Mouse (Mus musculus) left cerebral cortex, postnatal 14 days (tissue): ENCODE results near the gene Rxra. TPM values are rescaled to one million over a fixed set of nuclear protein-coding genes. Genes with fewer than 3 reads are reported as not detected.

Source experiments
- DNase-seq, 2 experiments: peaks; one replicate each; pipeline ENCODE4 v3.0.0; 2021 to 2022; ENCODE audit warnings: low spot score in 2 of 2, mixed read lengths in 1 of 2
- intact Hi-C: fragments of 180-260 bp; cut with DNase I; formaldehyde crosslinking; loops from one replicate; pipeline ENCODE4 v1.15.1; 2025
- long read RNA-seq, 2 experiments: library from polyadenylated mRNA; stranded (forward); transcript quantifications; one replicate each; pipeline ENCODE4 v2.0.0; 2021
- total RNA-seq, 2 experiments: library from RNA; stranded (reverse); gene quantifications; 2 replicates each; pipeline ENCODE4 v1.2.3; 2021

Gene Rxra
- 10 to 100 TPM; 15.6 to 16.2 TPM for total RNA-seq
- long read RNA-seq, experiment 1, full-length matches to known transcripts: 3 of 10 reads
- long read RNA-seq, experiment 1, partial matches to known transcripts: 1 of 10 reads
- long read RNA-seq, experiment 1, other reads (novel, unspliced or antisense): 6 of 10 reads
- long read RNA-seq, experiment 2, partial matches to known transcripts: 1 of 6 reads
- long read RNA-seq, experiment 2, other reads (novel, unspliced or antisense): 5 of 6 reads

DNA sequence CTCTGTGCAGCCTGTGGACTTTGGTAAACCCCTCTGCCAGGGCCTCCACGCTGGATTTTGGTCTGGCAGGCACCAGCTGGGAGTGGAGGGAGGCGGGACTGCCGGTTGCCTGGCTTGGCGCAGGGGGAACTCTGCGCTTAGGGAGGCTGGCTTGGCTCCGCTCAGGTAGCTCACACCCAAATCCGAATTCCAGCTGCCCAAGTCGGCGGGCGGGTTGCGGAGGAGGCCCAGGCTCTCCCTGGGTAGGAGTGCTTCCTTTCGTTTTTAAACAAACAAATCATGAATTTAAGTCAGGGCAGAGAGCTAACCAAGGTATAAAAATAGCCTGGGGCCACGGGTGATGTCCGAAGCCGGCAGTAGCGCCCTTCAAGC is at the start of gene Rxra:
TSS of gene Rxra (plus strand) at position 335 of the 372 bp plus-strand sequence.
- no peak for DNase-seq
- intact Hi-C loops: loop anchor here (5.0 kb wide), 2 partner anchors 74 to 86 kb away; no protein-coding TSS in a partner anchor

DNA sequence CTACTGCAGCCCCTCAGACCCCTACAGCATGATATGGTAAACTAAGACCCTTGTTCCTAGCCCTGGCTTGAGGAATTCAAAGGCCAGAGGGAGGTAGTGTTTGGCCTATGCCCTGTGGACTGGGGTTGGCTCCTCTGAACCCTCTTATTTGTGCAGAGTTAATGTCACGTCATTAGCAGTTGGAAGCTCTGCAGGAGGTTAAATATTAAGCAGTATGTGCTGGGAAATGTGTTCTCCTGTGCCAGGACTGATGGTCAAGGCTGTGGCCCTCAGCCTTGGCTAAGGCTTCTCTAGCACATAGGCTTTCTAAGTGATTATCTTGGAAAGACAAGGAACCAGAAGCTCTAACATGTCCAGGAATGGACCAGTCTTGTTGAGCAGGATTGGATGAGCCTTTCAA is 49.6 kb upstream of the Rxra start:
- intact Hi-C loops: no loop called here

DNA sequence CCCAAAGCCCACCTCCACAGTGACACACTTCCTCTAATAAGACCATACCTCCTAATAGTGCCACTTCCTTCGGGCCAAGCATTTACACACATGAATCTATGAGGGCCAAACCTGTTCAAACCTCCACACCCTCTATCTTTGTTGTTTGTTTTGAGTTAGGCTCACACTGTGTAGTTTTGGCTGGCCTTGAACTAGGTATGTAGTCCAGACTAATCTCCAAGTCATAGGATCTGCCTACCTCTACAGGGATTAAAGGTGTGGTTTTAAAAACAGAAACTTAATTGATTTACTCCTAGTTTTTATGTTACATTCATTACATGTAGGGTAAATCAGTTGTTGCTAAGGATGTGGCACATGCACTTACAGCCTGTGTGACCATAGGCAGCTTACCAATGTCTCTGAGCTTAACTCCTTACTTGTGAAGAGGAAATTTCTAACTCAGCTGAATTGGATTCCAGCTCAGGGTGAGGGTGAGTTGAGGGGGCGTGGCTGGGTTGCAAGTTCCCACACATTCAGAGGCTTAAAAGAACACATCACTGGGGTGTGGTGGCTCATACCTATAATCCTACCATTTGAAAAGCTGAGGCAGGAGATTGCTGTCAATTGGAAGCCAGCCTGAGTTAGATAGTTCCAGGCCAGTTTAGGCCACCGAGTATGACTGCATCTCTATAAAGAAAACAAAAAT is 45.5 kb upstream of the Rxra start:
- intact Hi-C loops: no loop called here
- DNase-seq: no peak

More for the DNA sequence above, 49.6 kb upstream of the Rxra start:
- no peak for DNase-seq

DNA sequence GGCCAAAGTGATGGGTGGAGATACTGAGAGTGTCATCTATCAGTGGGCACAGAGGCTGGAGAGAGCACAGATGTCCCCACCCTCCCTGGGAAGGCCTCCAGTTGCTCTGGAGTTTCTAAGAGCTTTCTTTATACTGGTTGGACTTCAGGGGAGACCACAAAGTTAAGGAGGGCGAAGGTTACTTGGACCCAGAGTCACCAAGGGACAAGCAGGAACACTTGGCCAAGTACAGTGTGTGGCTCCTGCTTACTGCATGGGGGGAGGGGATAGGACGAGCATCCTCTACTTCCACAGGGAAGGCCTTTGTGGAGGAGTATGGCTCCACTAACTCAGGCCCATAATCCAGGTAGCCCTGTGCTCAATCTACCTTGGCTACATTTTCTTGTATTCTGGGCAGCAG is 42.8 kb upstream of the Rxra start:
- DNase-seq: no peak
- intact Hi-C loops: no loop called here

DNA sequence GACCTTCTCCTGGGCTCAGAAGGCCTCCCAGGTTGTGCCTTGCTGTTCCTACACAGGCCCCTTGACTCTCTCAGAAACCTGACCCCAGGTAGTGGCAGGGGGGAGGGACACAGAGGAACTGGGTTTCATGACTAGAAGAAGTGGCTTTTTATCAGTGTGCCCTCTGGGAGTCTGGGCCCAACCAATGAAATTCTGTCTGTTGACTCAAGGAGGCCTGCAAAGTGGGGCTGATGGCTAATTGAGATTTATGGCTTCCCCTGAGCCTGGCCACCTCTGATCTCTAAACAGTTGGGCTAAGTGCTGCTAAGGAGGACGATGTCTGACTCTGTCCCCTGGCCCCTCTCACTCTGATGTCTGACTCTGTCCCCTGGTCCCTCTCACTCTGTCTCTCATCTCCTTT is 42.2 kb upstream of the Rxra start:
- no peak for DNase-seq
- intact Hi-C loops: no loop called here

DNA sequence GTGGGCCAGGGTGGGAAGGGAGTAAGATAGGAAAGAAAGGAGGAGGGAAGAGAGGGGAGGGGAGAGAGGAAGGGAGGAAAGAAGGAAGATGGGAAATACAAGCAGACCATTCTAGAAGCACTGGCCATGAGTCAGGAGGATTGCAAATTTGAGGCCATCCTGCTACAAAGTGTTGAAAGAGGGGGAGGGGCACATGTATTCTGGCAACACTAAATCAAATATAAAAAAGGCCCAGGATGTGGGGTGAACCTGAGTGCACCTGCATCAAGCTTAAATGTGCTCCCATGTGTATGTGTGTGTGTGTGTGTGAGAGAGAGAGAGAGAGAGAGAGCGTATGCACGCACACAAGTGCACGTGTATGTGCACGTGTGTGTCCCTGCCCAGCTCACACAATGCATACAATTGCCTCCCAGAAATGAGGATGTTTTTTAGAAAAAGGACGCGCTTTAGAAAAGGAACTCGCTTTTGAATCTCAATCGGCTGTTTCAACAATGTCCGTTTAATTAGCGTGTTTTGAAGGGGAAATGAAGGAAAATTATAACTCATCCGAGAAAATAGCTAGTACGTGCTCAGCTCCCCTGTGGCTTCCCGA is 41.0 kb upstream of the Rxra start:
- intact Hi-C loops: no loop called here
- peak in 1 of 2 experiments; percentile 37 for DNase-seq

DNA sequence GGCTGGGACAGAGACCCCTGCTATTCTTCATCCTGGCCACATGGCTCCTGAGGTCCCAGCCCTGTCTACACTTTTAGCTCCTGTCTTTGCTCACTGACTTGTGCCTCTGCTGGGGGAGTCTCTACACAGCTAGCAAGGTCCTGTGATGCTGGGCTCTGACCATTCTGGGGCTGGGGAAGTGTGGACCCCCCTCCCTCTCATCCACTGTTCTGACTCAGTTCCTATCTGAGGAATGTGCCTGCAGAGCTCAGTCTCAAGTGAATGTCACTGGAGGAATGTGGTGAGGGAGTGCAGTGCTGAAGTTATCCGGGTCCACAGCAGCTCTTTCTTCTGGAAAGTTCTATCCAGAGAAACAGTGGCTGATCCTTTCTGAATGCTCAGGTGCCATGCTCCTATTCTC is 39.4 kb upstream of the Rxra start:
- intact Hi-C loops: no loop called here
- no peak for DNase-seq

DNA sequence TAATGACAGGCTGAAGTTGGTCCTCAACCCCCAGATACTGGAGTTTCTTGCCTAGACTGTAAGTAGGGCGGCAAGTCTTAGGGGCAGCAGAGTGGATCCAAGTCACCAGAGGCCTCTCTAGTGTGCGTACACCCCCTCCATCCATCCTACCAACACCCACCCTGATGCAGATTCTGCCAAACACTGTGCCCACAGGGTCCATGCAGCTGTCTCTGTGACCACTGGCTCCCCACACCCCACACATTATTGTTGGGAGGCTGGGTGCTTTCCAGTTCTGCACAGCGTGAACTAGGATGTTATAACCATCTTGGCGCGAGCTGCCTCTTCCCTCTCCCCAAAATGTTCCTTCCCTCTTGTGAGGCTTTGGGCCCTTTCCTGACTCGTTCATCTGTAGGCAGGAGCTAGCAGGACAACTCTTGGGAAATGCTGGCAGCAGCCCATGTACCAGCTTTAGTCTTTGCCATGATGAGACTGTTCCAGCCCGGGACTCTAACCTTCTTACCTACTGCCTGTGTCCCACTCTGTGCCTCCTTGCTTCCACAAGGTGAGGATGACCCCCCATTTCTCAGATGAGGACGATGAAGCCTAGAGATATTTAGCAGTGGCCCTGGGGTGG is 38.9 kb upstream of the Rxra start:
- peak; percentile 7 to 20 for DNase-seq
- intact Hi-C loops: no loop called here

DNA sequence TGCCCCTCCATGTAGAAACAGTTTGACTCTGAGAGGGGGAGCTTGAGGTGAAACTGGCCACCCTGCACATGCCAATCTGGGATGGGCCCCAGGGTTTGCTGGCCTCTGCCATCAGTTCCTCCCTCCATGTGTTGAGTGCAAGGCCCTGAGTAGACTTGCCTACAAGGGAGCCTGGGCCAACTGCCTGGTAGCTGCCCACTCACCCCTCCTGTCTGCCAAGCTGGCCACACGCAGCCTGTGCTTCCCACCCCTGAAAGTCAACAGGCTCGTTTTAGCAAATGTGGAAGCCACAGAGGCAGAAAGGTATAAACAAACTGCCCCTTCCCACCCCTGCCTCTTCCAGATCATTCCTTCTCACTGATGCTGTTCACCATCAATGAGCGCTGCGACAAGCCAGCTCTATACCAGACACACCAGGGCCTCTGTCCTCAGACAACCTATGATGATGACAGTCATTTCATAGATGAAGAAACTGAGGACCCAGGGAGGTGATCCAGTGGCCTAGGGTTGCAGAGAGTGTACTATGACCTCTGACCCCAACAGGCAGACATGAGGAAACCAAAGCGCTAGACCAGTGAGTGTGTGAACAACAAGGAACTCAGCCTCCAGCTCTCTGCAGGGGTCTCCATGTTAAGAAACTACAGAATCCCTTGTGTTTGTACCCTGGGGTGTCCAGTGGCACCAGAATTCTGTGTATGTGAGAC is 36.5 kb upstream of the Rxra start:
- peak in 1 of 2 experiments; percentile 29 for DNase-seq

DNA sequence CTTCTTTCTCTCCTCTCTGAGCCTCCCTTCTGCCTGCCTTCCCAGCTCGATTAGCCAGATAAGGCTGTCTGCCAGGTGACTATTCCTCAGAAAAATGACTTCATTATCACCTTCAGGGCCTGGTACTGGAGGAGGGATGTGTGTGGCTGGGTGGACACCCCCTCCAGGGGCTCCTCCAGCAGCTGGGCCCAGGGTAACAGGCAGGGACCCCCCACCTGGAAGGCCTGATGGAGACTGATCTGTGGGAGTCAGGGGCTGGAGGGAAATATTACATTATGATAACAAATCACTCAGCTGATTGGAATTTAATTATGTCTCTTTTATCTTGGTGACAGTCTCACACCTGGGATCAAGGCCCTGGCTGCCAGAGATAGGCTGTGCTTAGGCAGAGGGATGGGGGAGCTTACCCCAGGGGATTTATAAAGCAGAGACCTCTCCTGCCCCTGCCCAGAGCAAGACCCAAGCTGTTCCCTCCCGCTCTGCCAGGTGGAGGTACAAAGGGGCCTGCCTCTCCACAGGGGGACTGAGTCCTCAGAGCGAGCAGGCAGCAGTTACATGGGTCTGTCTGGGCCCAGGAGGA is 35.2 kb upstream of the Rxra start:
- intact Hi-C loops: no loop called here
- DNase-seq: no peak

More for the DNA sequence above, 36.5 kb upstream of the Rxra start:
- intact Hi-C loops: no loop called here

DNA sequence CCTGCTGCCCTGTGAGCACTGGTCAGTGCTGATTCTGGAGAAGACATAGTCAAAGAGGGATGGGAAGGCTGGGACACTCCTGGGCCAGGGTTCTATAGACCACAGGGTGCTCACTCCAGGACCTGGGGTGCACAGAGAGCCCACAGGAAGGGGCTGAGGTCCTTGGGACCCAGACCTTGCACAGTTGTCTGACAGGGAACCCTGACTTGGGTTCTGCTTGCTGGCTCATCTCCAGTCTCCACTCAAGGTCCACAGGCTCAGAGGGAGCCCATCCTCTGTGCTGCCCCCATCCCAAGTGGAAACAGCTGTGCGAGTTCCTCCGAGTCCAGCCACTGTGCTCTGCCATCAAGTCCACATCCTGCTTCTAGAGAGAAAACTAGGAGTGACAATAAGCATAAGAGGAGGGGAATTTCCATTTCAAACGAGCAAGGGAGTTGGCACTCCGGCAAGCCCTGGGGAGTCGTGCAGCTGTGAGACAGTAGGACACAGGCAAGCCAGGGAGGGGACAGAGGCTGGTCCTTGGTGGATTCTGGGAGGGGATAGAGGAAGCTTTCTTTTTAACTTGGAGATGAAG is 31.6 kb upstream of the Rxra start:
- DNase-seq: no peak
- intact Hi-C loops: no loop called here

DNA sequence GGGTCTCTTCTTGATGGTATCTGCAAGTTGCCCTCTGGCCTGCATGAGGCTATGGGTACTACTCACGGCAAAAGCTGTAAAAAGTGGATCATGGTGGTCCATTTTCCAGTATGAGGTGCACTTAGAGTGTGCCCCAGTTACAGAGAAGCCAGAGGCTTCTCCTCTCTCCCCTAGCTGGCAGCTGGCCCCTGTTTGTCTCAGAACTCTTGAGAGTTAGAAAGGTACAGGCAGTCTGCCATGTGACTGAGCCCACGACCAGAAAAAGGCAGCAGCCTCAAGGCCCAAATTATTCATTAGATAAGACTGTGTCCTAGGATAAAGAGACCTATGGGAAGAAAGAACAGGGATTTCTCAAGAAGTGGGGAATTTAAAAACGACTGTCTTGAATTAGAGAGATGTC is 30.8 kb upstream of the Rxra start:
- DNase-seq: no peak
- intact Hi-C loops: no loop called here

DNA sequence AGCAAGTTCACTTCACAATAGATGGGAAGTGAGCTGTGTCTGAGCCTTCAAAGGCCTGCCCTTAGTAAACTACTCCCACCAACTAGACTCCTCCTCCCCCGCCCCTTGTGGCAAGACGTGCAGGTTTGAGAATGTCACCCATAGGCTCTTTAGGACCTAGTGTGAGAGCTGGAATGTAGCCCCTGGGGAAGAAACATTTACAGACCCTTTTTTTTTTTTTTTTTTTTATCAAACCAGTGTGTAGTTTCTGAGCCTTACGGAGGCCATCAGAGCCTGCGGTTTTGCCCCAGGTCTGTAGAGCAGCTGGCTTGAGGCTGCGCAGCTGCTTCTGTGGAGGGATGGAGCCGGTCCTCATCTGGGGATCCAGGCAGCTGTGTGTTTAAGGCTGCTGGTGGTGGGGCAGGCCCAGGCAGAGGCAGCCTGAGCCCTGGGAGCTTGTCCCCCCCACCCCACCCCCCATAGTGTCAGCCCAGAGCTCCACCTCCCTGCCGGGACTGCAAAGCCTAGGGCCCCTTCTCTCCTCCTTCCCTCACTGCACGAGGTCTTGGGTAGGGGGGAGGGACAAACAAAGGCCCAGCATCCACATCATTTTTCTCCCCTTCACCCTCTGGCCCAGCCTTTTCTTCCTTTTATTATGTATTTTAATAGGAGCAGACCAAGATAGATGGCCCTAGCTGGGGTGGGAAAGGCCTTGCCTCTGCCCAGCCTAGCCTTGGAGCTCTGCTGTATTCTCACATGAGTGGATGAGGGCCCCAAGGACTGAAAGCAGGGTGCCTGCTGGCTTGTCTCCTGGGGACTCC is 26.2 kb upstream of the Rxra start:
- no peak for DNase-seq
- intact Hi-C loops: no loop called here

DNA sequence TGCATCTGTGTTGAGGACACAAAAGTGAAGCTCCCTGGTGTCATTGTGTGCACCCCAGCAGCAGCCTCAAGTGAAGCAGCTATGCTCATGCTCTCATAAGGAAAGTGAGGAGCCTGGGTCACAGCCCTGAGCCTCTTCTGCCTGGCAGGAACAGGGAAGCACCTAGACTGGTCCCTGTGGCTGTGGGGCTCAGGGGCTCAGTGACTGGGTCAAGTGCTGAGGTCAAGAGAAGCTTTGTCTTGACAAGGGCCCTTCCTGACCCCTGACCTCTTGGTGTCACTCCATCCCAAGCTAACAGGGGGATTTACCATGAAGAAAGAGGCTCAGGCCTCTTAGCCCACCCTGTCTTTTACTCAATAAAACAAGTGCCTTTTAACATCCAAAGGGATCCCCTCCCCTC is 25.2 kb upstream of the Rxra start:
- no peak for DNase-seq
- intact Hi-C loops: no loop called here

DNA sequence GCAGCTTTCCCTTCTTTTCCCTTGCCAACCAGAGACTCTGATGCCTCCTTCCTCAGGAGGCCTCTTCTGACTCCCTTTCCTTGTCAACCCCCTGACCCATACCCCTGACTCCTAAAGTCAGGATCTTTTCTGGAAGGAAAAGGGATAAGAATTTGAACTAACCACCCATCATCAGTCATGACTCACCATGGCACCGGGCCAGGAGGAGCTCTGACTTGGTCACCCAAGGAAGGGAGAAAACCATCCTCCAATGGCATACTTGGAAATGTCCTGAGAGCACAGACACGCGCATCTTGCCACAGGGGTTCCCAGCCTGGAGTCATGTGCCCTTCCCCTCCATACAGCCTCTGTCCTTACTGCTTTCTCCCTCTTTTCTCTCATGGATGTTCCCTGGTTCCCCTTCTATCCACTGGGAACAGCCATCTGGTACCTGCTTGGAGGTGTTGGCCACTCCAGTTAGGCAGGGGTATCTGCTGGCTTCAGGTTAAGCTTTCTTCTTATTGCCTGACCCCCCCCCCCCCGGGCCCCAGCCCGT is 22.7 kb upstream of the Rxra start:
- no peak for DNase-seq
- intact Hi-C loops: no loop called here

DNA sequence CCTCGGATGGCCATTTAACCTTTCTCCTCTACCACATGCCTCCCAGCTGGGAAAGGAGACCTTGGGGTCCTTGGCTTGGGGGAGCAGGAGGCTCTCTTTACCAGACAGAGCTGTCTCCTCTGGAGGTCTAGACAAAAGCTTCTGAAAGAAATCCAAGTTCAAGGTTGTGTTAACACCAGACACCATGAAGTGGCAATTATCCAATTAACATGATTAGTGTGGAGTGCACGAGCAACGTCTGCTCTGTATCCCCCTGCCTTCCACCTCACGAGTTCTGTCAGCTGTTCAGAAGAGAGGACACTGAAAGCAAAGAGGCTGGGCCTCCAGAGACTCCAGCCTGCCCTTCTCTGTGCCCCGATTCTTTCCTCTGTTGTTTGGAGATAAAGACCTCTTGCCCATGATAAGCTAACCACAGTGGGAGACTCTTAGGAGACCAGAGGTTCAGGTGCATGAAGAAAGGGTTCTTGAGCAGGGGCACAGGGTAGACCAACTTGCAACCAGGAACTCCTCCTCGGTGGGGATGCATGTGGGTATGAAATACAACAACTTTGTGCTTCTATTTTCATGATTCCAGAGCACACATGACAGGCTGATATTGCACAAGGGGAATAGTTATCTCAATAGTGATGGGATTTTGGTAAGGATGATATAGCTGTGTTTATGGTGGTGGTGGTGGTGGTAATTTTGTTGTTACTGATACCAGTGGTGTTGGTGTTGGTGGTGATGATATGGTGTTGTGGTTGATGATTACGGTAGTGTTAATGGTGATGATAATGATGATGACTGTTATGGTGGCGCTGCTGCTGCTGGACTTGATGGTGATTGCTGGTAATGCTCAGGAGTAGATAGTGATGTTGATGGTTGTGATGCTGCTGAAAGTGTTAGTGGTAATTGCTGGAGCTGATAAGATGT is 21.7 kb upstream of the Rxra start:
- DNase-seq: no peak
- intact Hi-C loops: no loop called here

DNA sequence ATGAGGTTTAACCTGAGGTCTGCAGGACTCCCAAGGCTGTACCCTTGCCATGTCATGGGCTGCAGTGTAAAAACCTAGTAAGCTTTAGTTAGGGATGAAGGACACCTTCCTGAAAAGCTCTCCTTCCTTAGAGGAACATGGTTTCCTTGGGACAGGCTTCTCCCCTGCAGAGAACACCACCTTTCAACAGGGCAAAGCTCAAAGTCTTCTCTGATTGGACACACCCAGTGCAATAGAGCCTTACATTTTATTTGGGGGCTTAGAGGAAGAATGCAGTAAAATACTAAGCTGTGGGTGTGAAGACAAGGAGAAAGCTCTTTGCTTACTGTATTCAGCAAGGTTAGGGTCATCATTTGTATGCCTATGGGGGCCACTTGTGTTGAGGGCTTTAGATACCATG is 19.7 kb upstream of the Rxra start:
- intact Hi-C loops: no loop called here
- no peak for DNase-seq
